Mouse (Mus musculus) granulocyte monocyte progenitor cell, adult 5-6 weeks (primary cell): ENCODE data around the gene Gm9376. TPM values are rescaled to one million over a fixed set of nuclear protein-coding genes. Genes with fewer than 3 reads are reported as not detected.

Experiments used
- ATAC-seq: replicated peaks from 2 replicates; pipeline ENCODE4 v1.8.0; 2016; ENCODE audit warnings: mild to moderate bottlenecking, moderate TSS enrichment, inconsistent platforms; ENCODE audit not compliant: poor library complexity, severe bottlenecking
- total RNA-seq, 2 experiments: library from RNA; stranded (forward) in 1 of 2; stranded (reverse) in 1 of 2; fragments of 200-712, 200-1000 nt in 1 of 2; fragments of >200 nt in 1 of 2; fragmentation: Nextera tagmentation in 1 of 2; gene quantifications; 2 replicates each; pipeline ENCODE4 v1.2.3; 2014 to 2017

Gm9376 gene
- total RNA-seq (2014; fragmentation: Nextera tagmentation), result not detected in 2 replicates
- not detected in 2 replicates for total RNA-seq (2017)

GRCm38 (mm10) chr14:118266660-118267059, at the start of gene Gm9376:
TSS of gene Gm9376 (plus strand) at chr14:118266960.
- ATAC-seq, result no peak

- no peak; the same call in 1 of the 2 replicates for ATAC-seq
Observed at GRCm38 (mm10) chr14:118220885-118221284, 45.9 kb upstream of the Gm9376 start.

GRCm38 (mm10) chr14:118225061-118225743, 41.6 kb upstream of the Gm9376 start:
- ATAC-seq, result no peak

GRCm38 (mm10) chr14:118225911-118226310, 40.8 kb upstream of the Gm9376 start:
- peak; percentile 40; the same call in 1 of the 2 replicates for ATAC-seq

- ATAC-seq, result peak; percentile 30; the same call in 1 of the 2 replicates
Observed at GRCm38 (mm10) chr14:118226471-118227155, 40.1 kb upstream of the Gm9376 start.

- no peak for ATAC-seq
Observed at GRCm38 (mm10) chr14:118232381-118232970, 34.3 kb upstream of the Gm9376 start.

- no peak for ATAC-seq
Observed at GRCm38 (mm10) chr14:118233786-118234540, 32.8 kb upstream of the Gm9376 start.

- no peak for ATAC-seq
Observed at GRCm38 (mm10) chr14:118234541-118235210, 32.1 kb upstream of the Gm9376 start.

GRCm38 (mm10) chr14:118235361-118235972, 31.3 kb upstream of the Gm9376 start:
- ATAC-seq, result 0 out of 2 replicates have a peak, but pooled peaks have one; percentile 4

- 0 out of 2 replicates have a peak, but pooled peaks have one; percentile 18 for ATAC-seq
Observed at GRCm38 (mm10) chr14:118235973-118236885, 30.5 kb upstream of the Gm9376 start.

- 0 out of 2 replicates have a peak, but pooled peaks have one; percentile 4 for ATAC-seq
Observed at GRCm38 (mm10) chr14:118236886-118237289, 29.9 kb upstream of the Gm9376 start, which contains the start of gene Sox21. TSS of gene Sox21 (minus strand) at chr14:118237030.

GRCm38 (mm10) chr14:118237786-118238185, 29.0 kb upstream of the Gm9376 start:
- no peak for ATAC-seq

- no peak for ATAC-seq
Observed at GRCm38 (mm10) chr14:118239351-118239750, 27.4 kb upstream of the Gm9376 start.

GRCm38 (mm10) chr14:118241416-118241815, 25.3 kb upstream of the Gm9376 start:
- ATAC-seq, result peak; percentile 87

GRCm38 (mm10) chr14:118253381-118253780, 13.4 kb upstream of the Gm9376 start:
- no peak for ATAC-seq

- ATAC-seq, result no peak
Observed at GRCm38 (mm10) chr14:118268849-118269248, 2.1 kb downstream of the Gm9376 start.

- ATAC-seq, result no peak
Observed at GRCm38 (mm10) chr14:118272594-118273555, 6.1 kb downstream of the Gm9376 start.
